Mouse (Mus musculus): ENCODE measurements around the gene Ak5.

Ak5 gene

DNA sequence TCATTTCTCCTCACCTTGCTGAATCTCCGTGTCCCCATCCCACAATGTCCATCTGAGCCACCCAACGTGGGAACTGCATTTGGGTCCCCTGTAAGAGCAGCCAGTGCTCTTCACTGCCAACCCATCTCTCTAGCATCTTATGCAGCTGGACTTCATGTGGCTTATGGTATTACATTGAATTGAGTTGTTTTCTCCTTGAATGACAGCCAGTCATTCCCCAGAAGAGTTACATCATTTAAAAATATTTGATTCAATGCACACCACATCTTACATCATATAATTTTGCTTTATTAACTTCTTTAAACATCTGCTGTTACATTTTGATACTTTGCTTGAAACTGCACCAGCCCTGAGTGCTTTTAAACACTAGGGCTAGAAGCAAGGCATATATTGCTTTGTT, 106.5 kb downstream of the Ak5 start:
- DNase-seq, result no peak

DNA sequence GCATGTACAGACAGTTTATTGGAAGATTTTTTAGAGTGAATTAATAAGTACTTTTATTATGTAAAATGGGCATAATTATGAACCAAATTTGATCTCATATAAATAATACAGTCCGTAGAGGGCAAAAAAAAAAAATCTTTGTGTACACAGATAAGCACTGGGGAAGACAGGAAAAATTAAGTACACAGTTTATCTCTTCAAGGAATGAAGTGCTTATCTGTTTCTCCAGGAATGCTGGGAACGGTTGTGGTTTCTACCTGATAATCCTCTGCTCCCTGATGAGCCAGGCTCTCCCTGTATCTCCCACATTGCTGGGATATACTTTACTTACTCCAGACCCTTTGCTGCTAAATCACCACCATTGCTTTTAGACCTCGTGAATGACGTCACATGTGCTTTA, 108.9 kb downstream of the Ak5 start:
- no peak for DNase-seq

DNA sequence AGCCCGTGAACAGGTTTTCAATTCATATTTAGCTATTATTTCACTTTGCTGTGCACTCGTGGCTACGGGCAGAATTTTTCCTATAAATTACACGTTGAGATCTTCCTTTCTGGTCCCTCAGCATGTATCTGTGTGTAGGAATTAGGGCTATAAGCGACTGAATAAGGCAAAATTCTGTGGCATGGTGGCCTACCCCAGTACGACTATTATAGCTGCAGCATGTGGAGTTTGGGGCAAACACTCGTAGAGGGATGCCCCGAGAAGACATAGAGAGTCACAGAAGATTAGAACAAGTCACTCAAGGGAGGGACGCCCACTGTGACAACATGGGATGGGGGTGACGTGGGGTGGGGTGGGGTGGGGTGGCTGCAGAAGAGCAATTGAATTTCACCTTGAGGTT, 110.1 kb downstream of the Ak5 start:
- DNase-seq, result no peak

DNA sequence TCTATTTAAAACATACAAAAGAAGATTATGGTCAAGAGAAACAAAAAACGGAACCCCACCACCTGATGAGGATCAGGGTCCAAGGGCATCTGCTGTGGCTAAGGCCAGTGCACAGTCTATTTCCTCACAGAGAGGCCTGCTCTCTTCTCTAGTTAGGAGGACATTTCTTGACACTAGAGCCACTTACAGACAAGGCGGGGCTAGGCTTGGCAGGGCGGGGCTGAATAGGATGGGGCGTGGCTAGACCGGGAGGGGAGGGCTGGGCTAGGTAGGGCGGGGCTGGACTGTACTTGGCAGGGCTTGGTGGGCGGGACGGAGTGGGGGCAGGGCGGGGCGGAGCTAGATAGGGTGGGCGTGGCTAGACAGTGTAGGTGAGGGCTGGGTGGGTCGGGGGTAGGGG, 110.5 kb downstream of the Ak5 start:
- DNase-seq, result peak; percentile 30

DNA sequence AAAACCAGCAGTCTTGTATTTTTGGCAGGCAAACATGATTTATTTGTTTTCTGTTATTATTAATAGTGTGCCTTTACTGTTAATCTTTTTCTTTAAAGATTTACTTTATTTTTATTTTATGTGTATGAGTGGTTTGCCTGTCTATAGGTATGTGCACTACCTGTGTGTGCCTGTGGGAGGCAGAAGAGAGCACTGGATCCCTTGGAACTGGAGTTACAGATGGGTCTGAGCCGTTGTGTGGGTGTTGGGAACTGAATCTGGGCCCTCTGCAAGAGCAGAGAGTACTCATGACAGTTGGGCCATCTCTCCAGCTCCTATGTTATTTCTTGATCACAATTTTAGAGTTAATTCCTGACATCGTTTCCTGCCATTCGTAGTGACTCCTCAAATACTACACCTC, 111.2 kb downstream of the Ak5 start:
- no peak for DNase-seq

DNA sequence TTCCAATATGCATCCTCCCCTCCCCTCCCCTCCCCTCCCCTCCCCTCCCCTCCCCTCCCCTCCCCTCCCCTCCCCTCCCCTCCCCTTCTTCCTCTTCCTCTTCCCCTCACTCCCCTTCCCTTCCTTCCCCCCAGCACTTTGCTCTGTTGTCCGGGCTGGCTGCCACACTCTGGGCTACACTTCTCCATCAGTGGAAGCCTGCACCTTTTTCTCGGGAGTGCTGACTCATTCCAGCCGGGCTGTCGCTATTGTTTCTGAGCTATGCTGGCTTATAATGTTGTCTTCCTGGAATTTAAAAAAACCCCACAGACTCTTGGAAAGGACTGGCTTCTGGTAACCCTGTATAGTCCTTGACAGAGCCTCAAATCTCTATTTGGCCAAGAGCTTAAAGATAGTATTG, 111.7 kb downstream of the Ak5 start:
- DNase-seq, result no peak

DNA sequence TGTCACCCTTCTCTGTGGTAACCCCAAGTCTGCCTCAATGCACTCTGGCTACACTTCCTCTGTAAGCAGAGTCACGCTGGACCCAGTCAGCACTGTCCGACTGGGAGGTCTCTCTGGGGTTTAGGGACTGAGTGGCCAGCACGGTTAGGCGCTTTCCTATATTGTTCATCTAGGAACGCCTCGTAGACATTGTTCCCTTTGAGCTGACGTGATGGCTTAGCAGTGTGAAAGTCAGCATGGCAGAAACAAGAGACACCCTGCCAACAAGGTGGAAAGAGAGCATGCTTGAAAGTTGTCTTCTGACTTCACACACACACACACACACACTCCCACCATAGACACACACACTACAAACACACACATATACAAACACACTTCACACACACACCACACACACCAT, 112.9 kb downstream of the Ak5 start:
- no peak for DNase-seq

DNA sequence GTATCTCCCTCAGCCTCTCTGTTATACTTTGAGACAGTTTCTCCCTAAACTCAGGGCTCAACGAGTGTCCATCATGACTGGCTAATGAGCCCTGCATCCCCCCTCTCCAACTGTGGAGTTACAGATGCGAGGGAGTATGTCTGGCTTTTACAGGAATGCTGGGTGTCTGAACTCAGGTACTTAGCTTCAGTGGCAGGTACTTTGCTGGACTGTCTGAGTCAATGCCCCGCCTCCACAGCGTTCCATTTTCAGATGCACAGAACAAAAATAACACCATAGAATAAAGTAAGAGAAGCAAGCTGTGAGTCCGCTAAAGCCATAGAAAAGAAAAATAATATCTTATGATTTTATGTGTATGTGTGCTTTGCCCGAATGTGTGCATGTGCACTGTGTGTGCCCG, 113.8 kb downstream of the Ak5 start:
- no peak for DNase-seq

DNA sequence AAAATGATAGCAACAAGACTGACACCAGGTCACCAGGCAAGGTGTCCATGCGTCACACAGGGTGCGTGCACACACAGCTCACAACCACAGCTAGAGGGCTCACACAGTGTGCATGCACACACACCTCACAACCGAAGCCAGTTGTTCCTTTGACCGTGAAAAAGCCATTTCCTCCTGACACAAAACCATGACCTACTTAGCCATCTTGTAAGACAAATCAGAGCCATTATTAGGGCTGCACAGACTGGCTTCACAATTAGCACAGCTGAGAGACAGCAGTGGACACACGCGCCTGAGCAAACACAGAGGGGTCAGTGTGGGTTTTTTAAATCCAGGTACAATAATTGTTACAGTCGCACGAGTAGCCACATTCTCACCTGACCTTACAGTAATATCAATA, 115.5 kb downstream of the Ak5 start:
- DNase-seq, result no peak

DNA sequence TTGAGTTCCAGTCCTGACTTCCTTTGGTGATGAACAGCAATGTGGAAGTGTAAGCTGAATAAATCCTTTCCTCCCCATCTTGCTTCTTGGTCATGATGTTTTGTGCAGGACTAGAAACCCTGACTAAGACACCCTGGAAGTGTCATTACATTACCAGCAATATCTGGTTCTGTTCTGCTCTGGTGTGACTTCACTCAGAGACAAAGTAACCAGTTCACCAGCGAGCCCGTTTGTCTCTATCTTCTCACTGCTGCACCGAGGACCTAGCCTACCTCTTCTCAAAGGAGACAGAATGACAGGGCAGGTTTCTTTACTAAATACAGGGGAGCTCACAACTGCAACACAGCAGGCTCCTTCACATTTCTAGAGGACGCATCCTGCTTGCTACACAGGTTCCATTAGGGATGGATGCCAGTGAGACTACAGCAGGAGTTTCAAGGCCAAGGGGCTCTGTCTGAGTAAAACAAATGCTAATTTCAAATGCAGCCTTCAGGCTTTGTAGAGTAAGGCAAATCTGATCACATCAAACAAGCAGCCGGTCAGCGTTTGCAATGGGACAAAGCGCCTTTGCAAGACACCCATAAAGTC, 117.5 kb downstream of the Ak5 start:
- DNase-seq, result no peak

DNA sequence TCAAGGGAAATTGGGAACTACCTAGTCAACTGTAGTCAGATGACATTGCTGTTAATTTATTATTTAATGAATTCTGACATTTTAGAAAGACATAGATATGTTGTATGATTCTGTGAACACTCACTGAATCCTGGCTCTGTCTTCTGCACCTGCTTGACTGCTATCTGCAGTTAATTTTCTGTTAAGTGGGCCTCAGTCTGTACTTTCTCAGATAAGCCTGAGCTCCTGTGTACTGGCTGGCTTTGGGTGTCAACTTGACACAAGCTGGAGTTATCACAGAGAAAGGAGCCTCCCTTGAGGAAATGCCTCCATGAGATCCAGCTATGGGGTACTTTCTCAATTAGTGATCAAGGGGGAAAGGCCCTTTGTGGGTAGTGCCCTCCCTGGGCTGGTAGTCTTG, 118.1 kb downstream of the Ak5 start:
- no peak for DNase-seq

DNA sequence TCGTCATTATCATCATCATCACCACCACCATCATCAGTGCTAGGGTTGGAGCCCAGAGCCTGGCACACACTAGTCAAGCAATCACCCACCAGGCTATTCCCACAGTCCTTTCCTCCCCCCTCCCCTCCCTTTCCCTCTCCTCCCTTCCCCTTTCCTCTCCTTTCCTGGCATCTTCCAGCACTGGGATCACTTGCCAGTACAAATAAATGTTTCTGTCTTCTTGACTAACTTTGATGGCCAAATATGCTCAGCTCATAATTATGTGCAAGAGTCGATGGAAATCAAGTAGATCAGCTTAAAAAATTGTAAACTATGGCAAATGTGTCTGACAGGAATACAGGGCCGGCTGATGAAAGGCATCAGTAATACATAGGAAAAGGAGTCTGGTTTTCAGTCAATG, 123.2 kb downstream of the Ak5 start:
- peak; percentile 4 for DNase-seq

DNA sequence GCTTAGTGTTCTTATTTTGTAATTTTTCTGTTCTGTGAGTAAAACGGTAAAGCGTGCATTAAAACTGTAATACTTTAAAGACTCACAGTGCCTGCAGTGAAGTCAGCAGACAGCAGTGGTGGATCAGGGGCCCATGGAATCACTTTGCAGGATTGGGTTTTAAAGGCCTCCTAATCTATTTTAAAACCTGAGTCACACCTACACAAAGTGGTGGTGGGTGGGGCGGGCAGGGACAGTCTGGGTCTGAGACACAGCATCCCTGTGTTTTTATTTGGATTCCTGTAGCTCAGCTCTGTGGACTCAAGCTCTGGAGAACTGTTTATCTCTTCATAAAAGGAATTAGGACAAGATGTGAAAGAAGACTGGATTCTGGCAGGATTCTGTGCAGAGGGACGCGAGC, 125.9 kb downstream of the Ak5 start:
- no peak for DNase-seq

DNA sequence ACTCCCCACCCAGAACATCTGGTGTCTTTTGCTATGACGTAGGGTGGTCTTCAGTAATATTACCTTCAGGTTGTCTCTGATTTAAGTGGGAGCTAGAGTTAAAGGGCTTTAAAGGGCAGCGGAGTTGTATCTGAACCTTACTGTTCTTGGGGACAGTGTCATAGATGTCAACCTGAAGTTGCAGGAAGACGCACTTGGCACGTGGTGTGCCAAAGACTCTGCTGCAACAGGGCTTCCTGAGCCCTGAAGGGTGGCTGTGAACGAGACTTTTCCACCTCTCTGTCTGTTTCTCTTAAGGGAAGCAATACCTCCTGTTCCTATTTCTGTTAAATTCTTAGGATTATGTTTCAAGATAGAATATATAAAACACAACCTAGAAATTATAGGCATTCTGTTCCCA, 137.8 kb downstream of the Ak5 start:
- DNase-seq, result no peak

DNA sequence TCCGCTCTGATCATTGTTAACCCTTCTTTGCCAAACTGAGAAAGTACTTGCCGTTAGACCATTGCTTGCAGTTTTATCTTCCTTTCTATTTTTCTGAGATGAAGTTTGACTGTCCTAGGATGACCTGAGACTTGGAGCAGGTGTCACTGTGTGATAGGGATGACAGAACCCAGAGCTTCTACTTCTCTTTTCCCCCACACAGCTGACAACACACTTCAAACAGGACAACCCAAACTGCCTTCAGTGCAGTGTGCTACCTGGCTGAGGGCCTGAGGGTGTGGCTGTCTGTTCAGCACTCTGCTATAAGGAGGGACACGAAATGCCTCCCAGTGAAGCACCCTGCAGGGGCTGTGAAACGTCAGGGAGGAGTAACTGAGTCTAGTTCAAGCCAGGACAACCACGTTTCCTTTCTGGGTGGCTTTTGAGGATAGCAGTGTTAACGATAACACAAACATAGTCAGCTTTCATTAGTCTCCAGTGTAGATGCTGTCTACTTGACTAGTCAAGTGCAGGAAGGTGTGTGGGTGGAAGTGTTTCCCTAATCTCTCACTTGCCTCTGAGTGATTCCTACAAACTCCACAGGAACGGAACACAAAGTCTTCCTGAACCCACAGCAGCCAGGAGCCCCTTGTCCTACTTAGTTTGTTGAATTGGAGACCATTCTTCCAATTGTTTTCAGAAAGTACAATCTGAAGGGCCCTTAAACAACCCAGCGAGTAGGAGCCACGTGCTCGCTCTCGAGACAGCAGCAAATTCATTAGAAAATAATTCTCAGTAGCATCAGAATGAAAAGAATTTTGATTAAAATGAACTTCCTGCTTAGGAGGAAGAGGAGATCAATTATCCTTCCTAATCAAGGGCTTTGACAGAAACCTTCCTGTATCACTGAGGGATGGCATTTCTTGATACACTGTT, 138.8 kb downstream of the Ak5 start:
- DNase-seq, result peak; percentile 27

DNA sequence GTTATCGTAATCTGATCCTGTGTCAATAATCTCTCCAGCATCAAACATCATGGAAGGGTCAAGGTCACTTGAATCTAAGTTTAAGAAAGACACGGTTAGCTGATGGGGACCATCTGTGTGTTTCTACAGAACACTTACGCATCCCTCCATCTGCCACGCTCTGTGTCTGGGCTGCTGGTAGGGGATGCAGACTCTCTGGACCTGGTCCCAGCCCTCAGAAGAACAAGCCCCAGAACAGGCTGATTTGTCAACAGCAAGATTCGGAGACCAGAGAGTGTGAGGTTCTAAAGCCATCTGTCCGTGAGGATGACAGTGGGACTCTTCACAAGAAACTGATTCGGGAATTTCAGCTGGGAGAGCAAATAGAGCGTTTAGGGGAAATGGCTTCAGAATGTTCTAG, 141.4 kb downstream of the Ak5 start:
- DNase-seq, result no peak

DNA sequence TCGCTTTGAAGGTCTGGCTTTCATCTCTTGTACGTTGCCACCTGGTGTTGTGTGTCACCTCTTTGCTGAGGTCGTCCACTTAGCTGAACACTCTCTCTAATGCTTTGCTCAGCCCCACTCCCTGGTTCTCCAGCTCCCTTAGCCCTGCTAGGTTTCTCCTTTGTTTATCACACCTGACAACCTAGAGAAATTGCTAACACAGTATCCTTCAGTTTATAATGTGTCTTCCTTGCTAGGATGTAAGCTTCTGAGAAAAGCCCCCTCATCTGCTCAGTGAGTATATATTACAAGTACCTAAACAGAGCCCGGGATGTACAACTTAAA, 144.9 kb downstream of the Ak5 start:
- DNase-seq, result no peak

DNA sequence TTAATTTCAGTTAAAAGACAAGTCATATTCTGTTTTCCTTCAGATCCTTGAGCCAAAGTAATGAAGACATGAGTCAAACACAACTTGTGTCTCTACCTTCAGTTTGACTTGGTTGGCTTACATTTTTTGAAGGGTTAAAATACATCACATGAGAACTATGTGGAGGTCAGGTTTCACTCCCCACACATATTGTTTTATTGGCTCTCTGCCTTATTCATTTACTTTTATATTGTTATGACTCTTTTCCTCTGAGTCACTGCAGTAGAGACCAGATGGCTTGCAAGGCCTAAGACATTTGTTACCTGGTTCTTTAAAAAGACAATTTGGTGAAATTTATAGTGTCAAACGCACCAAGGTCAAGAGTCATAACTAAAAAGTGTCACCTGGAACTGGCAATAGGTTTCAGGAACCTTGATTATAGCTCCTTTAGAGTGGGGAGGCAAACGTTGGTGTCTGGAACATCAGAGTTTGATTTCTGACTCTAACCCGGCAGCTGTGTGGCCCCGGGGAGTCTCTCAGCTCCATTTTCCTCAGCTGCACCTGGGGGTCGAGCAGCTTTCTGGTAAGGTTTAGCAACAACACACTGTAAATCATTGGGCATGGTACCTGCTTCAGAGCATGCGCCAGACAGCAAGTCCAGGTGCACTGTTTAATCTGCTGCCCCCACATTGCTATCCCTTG, 145.4 kb downstream of the Ak5 start:
- DNase-seq, result no peak

DNA sequence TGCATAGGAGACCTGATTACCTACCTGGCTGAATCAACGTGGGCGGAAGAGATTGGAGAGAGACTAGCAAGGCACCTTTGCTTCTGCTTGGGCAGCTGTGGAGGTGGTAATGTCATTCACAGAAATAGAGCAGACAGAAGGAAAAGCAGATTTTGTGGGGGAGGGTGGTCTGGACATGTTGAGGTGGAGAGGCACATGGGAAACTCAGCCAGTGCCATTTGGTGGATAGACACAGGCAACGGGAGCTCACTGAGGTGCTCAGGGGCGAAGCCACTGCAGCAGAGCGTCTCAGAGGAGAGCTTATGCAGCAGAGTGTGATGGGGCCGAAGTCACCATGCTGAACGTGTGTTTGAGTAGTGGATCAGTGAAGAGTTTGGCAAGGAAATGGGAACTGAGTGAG, 147.1 kb downstream of the Ak5 start:
- DNase-seq, result no peak

DNA sequence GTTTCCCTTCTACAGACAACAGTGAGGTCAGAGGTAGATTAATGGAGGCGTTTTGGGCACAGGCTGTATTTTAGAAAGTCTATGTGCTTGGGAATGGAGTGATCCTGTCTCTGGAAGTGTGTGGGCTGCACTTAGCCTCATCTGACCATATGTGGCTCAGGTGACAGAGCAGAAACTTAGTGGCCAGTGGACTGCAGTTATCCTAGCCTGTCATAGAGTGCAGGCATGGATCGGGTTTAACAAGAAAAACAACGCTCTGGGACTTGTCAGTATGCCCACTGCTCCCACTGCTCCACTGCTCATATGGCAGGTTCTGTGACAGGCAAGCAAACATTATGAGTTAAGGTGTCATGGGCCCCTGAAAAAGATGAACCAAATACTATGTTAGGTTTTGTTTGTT, 148.1 kb downstream of the Ak5 start:
- DNase-seq, result no peak

DNA sequence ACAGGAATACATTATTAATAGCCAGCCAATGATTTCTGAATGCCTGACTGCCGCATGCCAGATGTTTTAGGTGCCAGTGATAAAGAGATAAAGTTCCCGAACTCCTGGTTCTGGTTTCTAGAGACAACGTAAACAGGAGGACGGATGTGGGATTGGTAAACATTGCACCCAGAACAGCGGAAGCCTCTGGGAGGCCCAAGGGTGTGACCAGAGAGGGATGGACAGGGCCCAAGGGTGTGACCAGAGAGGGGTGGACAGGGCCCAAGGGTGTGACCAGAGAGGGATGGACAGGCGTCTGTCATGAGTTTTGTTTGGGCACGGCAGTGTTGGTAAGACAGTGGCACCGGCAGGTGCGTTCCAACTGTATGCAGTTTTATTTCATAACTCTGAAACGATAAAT, 148.6 kb downstream of the Ak5 start:
- DNase-seq, result peak; percentile 7

DNA sequence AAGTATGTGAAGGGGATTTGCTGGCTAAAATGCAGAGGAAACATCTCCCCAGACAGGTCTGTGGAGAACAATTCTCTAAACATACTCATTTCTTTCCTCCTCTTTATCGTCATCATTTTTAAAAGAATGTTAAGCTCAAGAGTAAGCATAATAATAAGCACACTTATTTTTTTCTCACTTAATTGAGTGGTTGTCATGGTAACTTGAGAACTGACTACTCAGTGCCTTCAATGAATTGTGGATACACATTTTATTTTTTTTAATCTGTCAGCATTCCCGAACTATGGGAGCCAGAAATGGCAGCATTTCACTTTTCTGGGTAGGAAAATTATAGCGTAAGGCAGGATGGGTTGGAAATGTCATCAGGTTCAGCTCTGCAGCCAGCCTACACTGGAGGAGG, 151.6 kb downstream of the Ak5 start:
- DNase-seq, result no peak

DNA sequence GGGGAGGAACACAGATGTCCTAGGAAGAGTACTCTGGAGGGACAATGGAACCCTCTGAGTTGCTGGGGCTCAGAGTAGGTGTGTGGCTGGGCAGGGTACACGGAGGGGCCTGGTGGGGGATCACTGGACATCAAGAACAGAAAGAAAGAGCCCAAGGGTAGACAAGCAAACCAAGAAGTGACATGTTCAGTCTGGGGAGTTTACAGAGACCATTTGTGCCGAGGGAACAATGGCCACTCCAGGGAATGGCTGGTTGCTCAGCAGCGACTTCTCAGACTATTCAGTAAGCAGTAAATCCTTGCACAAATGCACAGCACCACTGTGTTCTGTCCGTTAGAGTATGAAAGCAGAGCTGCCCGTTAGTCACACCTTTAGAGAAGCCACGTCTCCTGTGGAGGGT, 152.2 kb downstream of the Ak5 start:
- no peak for DNase-seq

DNA sequence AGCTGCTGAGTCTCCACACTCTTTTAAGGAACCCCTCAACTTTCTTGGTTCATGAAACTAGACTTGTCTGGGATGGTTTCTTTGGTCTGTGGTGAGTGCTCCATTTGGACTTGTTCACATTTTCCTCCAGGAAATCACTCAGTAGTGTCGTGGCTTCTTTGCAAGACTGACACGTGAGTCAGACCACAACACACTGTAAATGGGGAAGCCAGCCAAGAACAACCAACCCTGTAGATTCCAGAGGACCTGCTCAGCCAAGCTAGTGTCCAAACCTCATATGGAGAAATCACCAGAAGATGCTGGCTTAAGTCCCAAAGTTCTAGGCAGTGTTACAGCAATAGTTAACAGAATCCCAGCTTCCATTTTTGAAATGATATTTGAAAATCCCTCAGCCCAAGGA, 155.6 kb downstream of the Ak5 start:
- peak; percentile 33 for DNase-seq
